Mouse (Mus musculus): ENCODE data around the gene Gm20931.
"Not testable (repeated sequence)": the region's sequence is repeated elsewhere in the genome, so short reads cannot be mapped to it uniquely, and the experiment has no call there.

The Gm20931 gene

GRCm38 (mm10) chrY:55213420-55213819 lies at the start of gene Gm20931:
Gm20931 (plus strand) TSS chrY:55213720.
- DNase-seq (ENCODE audit: low spot score) = not testable (repeated sequence)
